Mouse (Mus musculus): ENCODE results near the gene 1700020N01Rik. TPM values are rescaled to one million over a fixed set of nuclear protein-coding genes. Genes with fewer than 3 reads are reported as not detected.
A peak's percentile ranks its signal among the peaks of the same experiment; 100 is the strongest.

The 1700020N01Rik gene
- not detected for total RNA-seq (2021)
- long read RNA-seq, experiment 1 = 0 reads
- long read RNA-seq, experiment 2 = 0 reads

GRCm38 (mm10) chr10:21592896-21593380 is at the start of gene 1700020N01Rik:
1700020N01Rik (plus strand) TSS chr10:21593145.
- no peak for DNase-seq

DNA sequence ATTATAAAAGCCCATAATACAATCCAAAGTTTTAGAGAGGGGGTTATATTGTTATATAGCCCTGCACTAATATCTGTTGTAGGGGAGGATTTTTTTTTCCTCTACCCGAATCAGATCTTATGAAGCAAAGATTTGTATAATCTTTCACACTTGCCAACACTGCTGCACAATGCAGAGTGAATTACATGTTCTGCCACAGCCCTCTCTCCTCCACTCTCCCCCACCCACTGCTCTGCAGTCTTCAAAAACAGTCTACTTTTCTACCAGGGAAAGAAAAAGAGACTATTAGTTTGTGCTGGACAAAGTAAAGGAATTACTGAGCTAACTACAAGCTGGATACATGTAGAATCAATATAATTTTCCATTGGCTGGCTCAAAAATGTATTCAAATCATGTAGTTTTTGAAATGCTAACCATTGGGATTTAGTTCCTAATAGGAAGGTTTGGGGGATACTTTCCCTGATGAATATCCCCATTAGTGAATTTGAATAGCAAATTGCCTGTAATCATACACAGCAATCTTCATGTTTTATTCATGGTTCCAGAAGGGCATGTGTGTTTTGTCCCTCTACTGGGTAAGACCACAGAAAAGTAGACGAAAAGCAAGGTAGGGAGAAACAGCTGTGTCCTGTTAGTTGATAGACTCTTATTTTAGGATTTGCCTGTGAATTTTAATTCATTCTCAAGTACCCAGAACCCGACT is 49.2 kb upstream of the 1700020N01Rik start:
- no peak for DNase-seq

GRCm38 (mm10) chr10:21544721-21545120 is 48.2 kb upstream of the 1700020N01Rik start:
- DNase-seq = no peak

DNA sequence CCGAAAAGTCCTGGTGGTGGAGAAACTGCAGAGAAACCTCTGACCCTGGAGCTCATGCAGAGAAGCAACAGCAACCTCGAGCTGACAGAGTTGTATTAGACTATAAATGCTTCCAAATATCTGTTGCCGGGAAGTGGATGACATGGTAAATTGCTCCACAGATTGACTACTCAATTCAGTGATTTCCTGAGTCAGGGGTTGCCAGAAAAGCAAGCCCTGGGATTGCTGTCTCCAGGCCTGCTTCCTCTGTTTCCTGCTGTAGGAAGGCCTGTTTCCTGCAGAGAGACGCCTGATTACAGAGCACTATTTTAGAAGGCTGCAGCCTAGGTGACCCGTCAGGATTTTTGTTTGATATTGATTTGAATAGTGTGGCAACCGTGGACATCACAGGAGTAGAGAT is 47.5 kb upstream of the 1700020N01Rik start:
- no peak for DNase-seq

DNA sequence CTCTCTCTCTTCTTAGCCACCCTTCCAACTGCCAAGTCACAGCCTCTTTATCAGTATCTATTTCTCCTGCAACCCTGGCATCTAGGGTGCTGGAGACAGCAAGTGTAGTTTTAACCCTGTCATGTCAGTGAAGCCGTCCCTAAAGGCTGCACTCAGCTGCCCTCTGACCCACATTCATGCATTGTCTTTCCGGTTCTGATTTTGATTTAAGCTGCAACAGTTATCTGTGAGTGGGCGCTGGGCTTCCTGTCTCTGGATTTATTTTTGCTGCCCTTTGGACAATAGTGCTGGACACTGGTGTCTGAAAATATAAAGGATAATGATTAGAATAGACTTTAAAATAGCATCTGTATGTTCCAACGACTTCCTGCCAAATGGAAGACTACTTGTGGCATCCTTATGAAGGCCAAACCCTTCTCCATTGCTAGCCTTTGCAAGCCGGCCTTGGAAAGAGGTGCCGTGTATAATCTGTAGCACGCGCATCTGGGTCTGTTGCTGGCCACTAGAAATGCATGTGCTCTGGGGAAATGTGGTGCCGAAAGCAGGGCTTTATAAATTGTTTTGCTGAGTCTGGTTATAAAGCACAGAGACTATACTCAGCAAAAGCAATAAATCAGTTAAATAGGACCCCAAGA is 44.0 kb upstream of the 1700020N01Rik start:
- DNase-seq = no peak

GRCm38 (mm10) chr10:21552967-21553682 is 39.8 kb upstream of the 1700020N01Rik start:
- DNase-seq = no peak

DNA sequence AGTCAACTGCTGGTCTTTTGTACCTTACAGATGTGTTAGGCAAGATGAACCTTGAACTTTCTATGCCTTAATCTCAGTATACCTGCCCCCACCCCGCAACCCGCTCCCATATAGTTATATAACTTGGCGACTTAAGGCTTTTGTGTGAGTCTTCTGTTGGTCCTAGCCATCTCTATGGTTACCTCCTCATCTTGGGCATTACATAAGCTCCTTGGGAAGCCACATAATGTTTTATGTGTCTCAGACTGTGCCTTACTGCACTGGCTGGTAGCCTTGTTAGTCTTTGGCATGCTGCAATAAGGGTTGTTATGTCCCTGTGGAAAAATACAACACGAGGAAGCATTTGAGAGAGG is 39.3 kb upstream of the 1700020N01Rik start:
- DNase-seq = no peak

GRCm38 (mm10) chr10:21554896-21555580 is 37.9 kb upstream of the 1700020N01Rik start:
- no peak for DNase-seq

DNA sequence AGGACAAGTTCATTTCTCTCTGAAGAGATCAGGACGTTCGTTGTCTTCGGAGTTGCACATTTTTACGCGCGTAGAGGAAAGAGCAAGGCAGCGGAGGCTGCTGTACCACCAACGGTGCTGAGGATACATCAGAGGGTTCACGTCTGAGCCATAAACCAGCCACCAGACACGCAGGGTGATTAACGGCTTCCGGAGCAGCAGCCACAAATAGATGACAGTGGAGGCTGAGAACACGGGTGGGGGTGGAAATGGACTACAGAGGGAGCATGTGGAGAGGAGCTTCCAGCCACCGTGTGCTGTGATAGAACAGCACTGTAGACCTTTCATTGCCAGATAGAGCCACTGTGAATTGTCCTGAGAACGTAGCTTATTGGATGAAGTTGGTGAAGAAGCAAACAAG is 33.2 kb upstream of the 1700020N01Rik start:
- DNase-seq = no peak

DNA sequence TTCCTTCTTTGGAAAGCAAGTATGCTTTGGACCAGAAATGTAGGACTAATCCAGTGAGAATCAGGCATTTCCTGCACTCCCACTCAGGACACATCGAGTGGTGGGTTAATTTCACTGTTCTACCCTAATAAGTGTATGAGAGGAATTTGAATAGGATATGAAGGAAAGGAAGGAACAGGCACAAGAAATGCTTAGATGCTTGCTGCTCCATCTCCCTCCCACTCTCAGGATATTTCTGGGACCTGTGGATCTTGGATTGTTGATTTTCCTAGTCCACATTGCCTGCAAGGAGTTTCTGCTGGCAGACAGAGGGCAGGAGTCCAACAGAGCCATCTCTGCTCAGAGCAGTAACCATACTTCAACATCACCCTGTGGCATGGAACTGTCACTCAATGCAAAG is 31.8 kb upstream of the 1700020N01Rik start:
- no peak for DNase-seq

- DNase-seq = no peak
Observed at GRCm38 (mm10) chr10:21563446-21563845, 29.5 kb upstream of the 1700020N01Rik start.

GRCm38 (mm10) chr10:21564189-21564588 is 28.8 kb upstream of the 1700020N01Rik start:
- DNase-seq = no peak

GRCm38 (mm10) chr10:21566074-21566473 is 26.9 kb upstream of the 1700020N01Rik start:
- no peak for DNase-seq

- DNase-seq = no peak
Observed at GRCm38 (mm10) chr10:21571615-21572014, 21.3 kb upstream of the 1700020N01Rik start.

- no peak for DNase-seq
Observed at GRCm38 (mm10) chr10:21573713-21574112, 19.2 kb upstream of the 1700020N01Rik start.

DNA sequence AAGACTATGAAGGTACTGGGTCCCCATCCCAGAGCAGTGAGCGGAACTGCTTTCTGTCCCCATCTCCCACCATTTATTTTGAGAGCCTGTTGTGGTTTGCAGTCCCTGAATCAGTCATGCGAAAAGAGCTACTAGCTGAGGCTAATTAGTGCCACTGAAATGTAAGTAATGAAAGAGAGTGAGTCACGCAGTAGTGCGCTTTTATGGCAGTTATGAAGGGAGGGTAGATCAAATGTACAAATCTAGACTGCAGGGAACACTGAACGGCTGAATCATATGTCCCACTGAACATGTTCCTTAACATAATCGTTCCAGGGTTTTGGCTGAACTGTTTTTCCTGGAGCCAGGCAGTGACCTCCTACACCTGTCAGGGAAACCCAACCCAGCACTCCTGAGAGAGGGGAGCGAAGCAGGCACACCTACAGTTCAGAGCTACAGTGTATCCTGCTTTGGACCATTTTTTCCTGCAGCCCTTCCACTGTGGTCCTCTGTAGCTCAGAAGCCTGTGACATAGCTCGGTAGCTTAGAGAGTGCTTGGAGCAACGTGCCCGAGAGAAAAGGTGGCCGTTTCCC is 17.1 kb upstream of the 1700020N01Rik start:
- DNase-seq = no peak

GRCm38 (mm10) chr10:21577798-21578197 is 15.1 kb upstream of the 1700020N01Rik start:
- no peak for DNase-seq

- DNase-seq = no peak
Observed at GRCm38 (mm10) chr10:21581546-21581945, 11.4 kb upstream of the 1700020N01Rik start.

GRCm38 (mm10) chr10:21587041-21587440 is 5.9 kb upstream of the 1700020N01Rik start:
- DNase-seq = no peak

DNA sequence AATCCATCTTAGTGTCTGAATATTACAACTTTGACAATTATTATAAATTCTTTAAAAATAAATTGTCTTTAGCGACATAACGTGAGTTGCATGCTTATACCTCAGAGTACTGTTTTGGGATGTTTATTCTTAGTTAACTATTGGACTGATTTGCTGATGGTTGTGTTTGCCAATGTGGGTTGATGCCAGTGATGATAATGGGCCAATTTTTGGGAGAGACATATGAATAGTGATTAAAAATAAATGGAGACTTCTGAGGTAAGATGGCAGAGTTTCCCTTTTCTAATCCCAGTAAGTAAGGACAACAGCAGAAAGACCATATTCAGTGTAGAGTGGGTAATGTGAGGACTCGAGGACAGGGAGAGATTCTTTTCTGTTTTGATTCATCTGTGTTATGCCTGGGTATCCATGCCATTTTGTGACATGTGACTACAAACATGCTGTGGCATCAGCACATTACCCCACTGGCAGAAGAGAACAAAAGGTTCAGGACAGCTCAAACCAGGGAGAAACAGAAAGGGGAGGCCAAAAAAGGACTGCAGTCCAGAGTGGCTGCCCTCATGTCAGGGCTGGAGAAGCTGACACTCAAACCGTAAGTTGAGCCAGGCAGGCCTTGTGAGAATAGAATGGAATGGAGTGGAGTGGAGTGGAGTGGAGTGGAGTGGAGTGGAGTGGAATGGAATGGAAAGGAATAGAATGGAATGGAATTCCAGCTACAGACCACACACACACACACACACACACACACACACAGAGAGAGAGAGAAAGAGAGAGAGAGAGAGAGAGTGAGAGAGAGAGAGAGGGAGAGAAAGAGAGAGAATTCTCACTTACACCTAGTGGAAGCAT is 4.7 kb upstream of the 1700020N01Rik start:
- no peak for DNase-seq

DNA sequence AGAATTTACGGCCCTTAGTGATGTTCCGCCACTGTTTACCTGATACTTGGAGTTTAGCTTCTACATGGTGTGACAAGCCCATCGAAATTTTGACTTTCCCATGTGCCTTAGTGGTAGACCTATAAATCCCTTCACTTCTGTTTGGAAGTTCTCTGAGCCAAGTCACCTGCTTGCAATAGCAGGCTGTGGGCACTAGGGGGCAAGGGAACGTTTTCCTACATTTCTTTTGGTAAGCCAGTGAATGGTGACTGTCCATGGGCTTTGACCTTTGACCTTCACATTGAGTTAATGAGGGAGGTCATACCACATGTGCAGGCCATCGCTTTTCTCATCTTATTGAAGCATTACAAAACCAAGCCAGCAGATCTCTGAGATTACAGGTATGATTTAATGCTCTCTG is 8.0 kb downstream of the 1700020N01Rik start:
- peak; percentile 49 for DNase-seq

Measured in gastrocnemius, postnatal 10 days (tissue).